Mouse (Mus musculus): ENCODE measurements around the gene Chsy1.

DNA sequence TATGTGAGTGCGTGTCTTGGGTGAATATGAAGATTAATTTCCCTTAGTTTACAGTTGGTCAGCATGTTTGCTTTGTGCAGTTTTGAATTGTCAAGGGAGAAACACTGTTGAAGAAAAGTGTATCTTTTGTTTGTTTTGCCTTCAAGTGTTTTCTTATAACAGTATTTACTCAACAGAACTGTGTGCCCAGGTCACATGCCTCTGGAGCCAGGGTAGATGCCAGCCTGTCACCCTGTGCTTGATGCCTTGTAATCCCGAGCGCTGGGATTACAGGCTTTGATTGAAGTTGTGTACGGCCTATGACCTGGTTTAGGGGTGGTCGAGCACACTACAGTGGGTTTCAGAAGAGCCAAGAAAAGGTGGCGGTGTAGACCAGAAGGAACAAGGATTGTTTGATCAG is 25.6 kb upstream of the Chsy1 start:
- TF ChIP-seq POLR2AphosphoS5 (IDR thresholded peaks at IDR 0.05; ENCODE audit: insufficient replicate concordance, low read depth, low read length): no peak
- TF ChIP-seq CTCF (IDR thresholded peaks at IDR 0.05; ENCODE audit: low read depth, low read length): no peak
- no peak for TF ChIP-seq TAL1 (conservative IDR thresholded peaks at IDR 0.05; ENCODE audit: low read depth, low read length)
- TF ChIP-seq GATA2 (IDR thresholded peaks at IDR 0.05; ENCODE audit: borderline replicate concordance, low read depth, low read length): no peak
